Mouse (Mus musculus) embryonic facial prominence, embryonic 15.5 days (tissue): Measurements from ENCODE around the gene Gm4214. TPM values are rescaled to one million over a fixed set of nuclear protein-coding genes. Genes with fewer than 3 reads are reported as not detected.
"Not testable (repeated sequence)": the region's sequence is repeated elsewhere in the genome, so short reads cannot be mapped to it uniquely, and the experiment has no call there.

ENCODE experiments used
- ATAC-seq: fragments of 200-750 bp; cut with Nextera tagmentation; 2 replicates; pipeline ENCODE4 v1.8.0; 2017; ENCODE audit warnings: low read depth, moderate TSS enrichment; ENCODE audit not compliant: insufficient number of reproducible peaks, low FRiP score, low TSS enrichment
- H3K27ac ChIP-seq: fragments of 300-500 bp; sonication (generic); replicated peaks from 2 replicates; pipeline ENCODE4 v1.5.1; 2015; ENCODE audit warnings: mild to moderate bottlenecking, inconsistent platforms
- H3K27me3 ChIP-seq: fragments of 300-500 bp; sonication (generic); 2 replicates; pipeline ENCODE4 v1.6.1; 2015; ENCODE audit warnings: inconsistent platforms
- H3K36me3 ChIP-seq: fragments of 300-500 bp; sonication (generic); 2 replicates; pipeline ENCODE4 v1.6.1; 2015; ENCODE audit warnings: mild to moderate bottlenecking, inconsistent platforms
- H3K4me1 ChIP-seq: fragments of 300-500 bp; sonication (generic); 2 replicates; pipeline ENCODE4 v1.6.1; 2015; ENCODE audit warnings: inconsistent platforms
- H3K4me2 ChIP-seq: fragments of 300-500 bp; sonication (generic); replicated peaks from 2 replicates; pipeline ENCODE4 v1.6.1; 2015; ENCODE audit warnings: mild to moderate bottlenecking, inconsistent platforms
- H3K4me3 ChIP-seq: fragments of 300-500 bp; sonication (generic); replicated peaks from 2 replicates; pipeline ENCODE4 v1.5.1; 2015; ENCODE audit warnings: mild to moderate bottlenecking, inconsistent platforms
- H3K9ac ChIP-seq: fragments of 300-500 bp; sonication (generic); 2 replicates; pipeline ENCODE4 v1.6.1; 2015; ENCODE audit warnings: inconsistent platforms
- H3K9me3 ChIP-seq: fragments of 300-500 bp; sonication (generic); replicated peaks from 2 replicates; pipeline ENCODE4 v1.6.1; 2016; ENCODE audit warnings: inconsistent platforms
- WGBS: fragments of 180-500 bp; shearing (Covaris S2); methylation state at CpG from one replicate; pipeline ENCODE4 v1.1.7; 2015; 5-methylcytosine and 5-hydroxymethylcytosine counted together
- polyA plus RNA-seq: library from polyadenylated mRNA; unstranded; fragments of >200 nt; fragmentation: Nextera tagmentation; extraction: Ambion mirVana; gene quantifications from 2 replicates; pipeline ENCODE4 v1.2.1, GENCODE M21; 2015

The Gm4214 gene
- not detected in 2 replicates for polyA plus RNA-seq

GRCm38 (mm10) chr7:22984573-22984972, at the start of gene Gm4214:
Gene Gm4214 (minus strand): TSS chr7:22984673.
- not testable (repeated sequence) for ATAC-seq, H3K9ac ChIP-seq, H3K4me2 ChIP-seq, H3K27ac ChIP-seq, H3K4me1 ChIP-seq, H3K27me3 ChIP-seq, H3K4me3 ChIP-seq, H3K9me3 ChIP-seq, H3K36me3 ChIP-seq
- WGBS, result no CpG with 5 or more reads among the region's 5 CpGs

GRCm38 (mm10) chr7:23019823-23020222, 35.4 kb upstream of the Gm4214 start, which contains the start of gene Gm4216:
Gene Gm4216 (minus strand): TSS chr7:23019923.
- WGBS, result no CpG with 5 or more reads among the region's 3 CpGs
- H3K27me3 ChIP-seq, H3K4me2 ChIP-seq, H3K4me1 ChIP-seq, H3K9me3 ChIP-seq, ATAC-seq, H3K27ac ChIP-seq, H3K4me3 ChIP-seq, H3K36me3 ChIP-seq, H3K9ac ChIP-seq: not testable (repeated sequence)

Other genes with a start within 250 kb of the Gm4214 start
- gene Vmn1r157, start 223.0 kb downstream of the Gm4214 start, polyA plus RNA-seq, result not detected in 2 replicates
- gene Vmn1r158, start 193.9 kb downstream of the Gm4214 start, polyA plus RNA-seq, result not detected in 2 replicates
- gene Vmn1r159, start 141.1 kb downstream of the Gm4214 start, polyA plus RNA-seq, result not detected in 2 replicates
- gene Vmn1r160, start 113.4 kb downstream of the Gm4214 start, polyA plus RNA-seq, result not detected in 2 replicates
- gene Gm4216, start 35.2 kb upstream of the Gm4214 start, polyA plus RNA-seq, result not detected in 2 replicates
- gene Vmn1r163, start 70.9 kb upstream of the Gm4214 start, polyA plus RNA-seq, result not detected in 2 replicates
- not detected in 2 replicates for gene Gm8720, start 82.8 kb upstream of the Gm4214 start, polyA plus RNA-seq
- not detected in 2 replicates for gene Gm10662, start 159.8 kb upstream of the Gm4214 start, polyA plus RNA-seq
- gene Vmn1r165, start 232.7 kb upstream of the Gm4214 start, polyA plus RNA-seq, result not detected in 2 replicates